Comparison of ENCODE assay signal across 8 mouse cellular contexts in the genomic region with DNA sequence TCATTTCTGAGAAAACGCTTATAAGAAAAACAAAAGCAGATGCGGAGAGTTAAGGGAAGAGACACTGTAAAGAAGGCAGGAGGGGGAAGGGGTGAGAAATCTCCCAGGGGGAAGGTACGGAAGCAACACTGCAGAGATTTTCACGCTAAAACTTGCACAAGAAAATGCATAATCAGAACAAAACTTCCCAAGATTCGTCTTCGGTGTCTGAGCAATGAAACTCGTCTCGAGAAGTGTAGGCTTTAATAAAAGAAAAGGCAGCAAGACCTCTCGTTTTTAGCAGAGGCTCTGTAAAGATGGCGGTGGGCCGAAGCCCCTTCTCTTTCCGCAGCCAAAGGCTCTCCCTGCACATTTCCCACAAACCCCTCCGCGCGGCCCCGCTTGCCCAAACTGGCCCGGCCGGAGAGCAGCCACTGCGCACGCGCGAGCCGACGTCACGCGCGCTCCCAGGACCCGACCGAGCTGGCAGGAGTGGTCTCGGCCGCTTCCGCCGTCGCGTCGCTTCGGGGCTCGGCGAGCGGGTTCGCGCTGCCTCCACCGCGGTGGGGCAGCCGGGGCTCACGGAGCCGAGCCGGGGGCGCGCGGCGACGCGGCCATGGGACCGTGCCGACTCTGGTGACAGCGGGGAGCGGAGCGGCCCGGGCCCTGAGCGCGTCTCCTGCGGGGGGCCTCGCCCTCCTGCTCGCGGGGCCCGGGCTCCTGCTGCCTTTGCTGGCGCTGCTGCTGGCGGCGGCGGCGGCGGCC. TPM values are rescaled to one million over a fixed set of nuclear protein-coding genes. Genes with fewer than 3 reads are reported as not detected.
A peak's percentile ranks its signal among the peaks of the same experiment; 100 is the strongest.
DNase-seq lines count a peak whose midpoint lies in the region; ATAC-seq and TF ChIP-seq lines count a peak whose summit lies in the region.

A gene (plus strand): TSS at position 445 of the 744 bp plus-strand sequence.

- peak; percentile 53 for ATAC-seq in activated CD4-positive, CD25-positive, alpha-beta regulatory T cell, adult 4 months
- ATAC-seq in megakaryocyte progenitor cell, adult 5-6 weeks (replicated peaks; ENCODE audit: poor library complexity): peak; percentile 90

- DNase-seq in gastrocnemius, postnatal 10 days: peak; percentile 97
- peak; percentile 92 for DNase-seq in induced T-regulatory cell, adult 2 months (ENCODE audit: low read depth)
- DNase-seq in left cerebral cortex, adult 9 months (ENCODE audit: low spot score in 2 of 2): peak; percentile 86 to 96
- DNase-seq in right cerebral cortex, postnatal 14 days: peak; percentile 98
- DNase-seq in urinary bladder, postnatal 36 days (ENCODE audit: low spot score in 2 of 2): peak; percentile 91 to 97

- peak; percentile 83 for TF ChIP-seq POLR2A in cortical plate, adult 2 months (IDR thresholded peaks at IDR 0.05; ENCODE audit: extremely low read depth, insufficient read depth, low read length)

- H3K27ac ChIP-seq in cortical plate, adult 2 months (ENCODE audit: insufficient read depth, low read length): peak within 1 kb of the TSS; percentile 98

- no peak for TF ChIP-seq CTCF in cortical plate, adult 2 months (IDR thresholded peaks at IDR 0.05; ENCODE audit: extremely low read depth, insufficient read depth, low read length)

- H3K4me1 ChIP-seq in cortical plate, adult 2 months (ENCODE audit: control insufficient read depth, insufficient read depth, low read length): peaks cover 4% of the 10 kb centered on the region; the same call in 1 of the 2 replicates

- H3K4me3 ChIP-seq in cortical plate, adult 2 months (ENCODE audit: insufficient read depth, low read length): peak within 1 kb of the TSS; percentile 67

RNA-seq across cellular contexts. Expression of the gene that starts here (rescaled TPM):
- polyA plus RNA-seq in activated CD4-positive, CD25-positive, alpha-beta regulatory T cell, adult 4 months (2017; shearing (Covaris generic)): 10 to 100 TPM; 31.1 to 32.4 TPM
- polyA plus RNA-seq in cortical plate, adult 2 months (2012; rRNA removed): 58.8 and 60.7 TPM in 2 replicates
- total RNA-seq in gastrocnemius, postnatal 10 days (2021): 100 to 1,000 TPM; 130 to 156 TPM
- total RNA-seq in megakaryocyte progenitor cell, adult 5-6 weeks (2015): 54.4 and 56.4 TPM in 2 replicates
- 54.4 and 63.1 TPM in 2 replicates for total RNA-seq in megakaryocyte progenitor cell, adult 5-6 weeks (2017)

Comparison
In these comparisons a context has a peak if more than half of its experiments do, and no peak if none do; other contexts are left out.
1. Peak in every context shown above with its lines: DNase-seq, ATAC-seq, H3K4me3 ChIP-seq and H3K27ac ChIP-seq.